Mouse (Mus musculus) mouse embryonic stem cell (cell line): ENCODE results near the gene Ogdhl.
"Not testable (repeated sequence)": the region's sequence is repeated elsewhere in the genome, so short reads cannot be mapped to it uniquely, and the experiment has no call there.

ENCODE experiments used
- in situ Hi-C, 2 experiments: fragments of 300-500 bp; cut with MboI; formaldehyde crosslinking; loops; 1 replicate in 1 of 2; 3 replicates in 1 of 2; pipeline ENCODE4 v1.14.3; 2019 to 2020; ENCODE audit warnings: low sequenced_read_pairs in 2 of 2, low pct_unique_long_range_greater_than_20kb in 1 of 2, mixed read lengths in 1 of 2; ENCODE audit not compliant: unreplicated experiment in 1 of 2

Ogdhl gene

GRCm38 (mm10) chr14:32321732-32322685 is at the start of gene Ogdhl:
TSS of gene Ogdhl (plus strand) at chr14:32322019.
- in situ Hi-C loops, result loop anchor here in 1 of 2 experiments (25.0 kb wide), 1 partner anchor 140 kb away; the partner anchor contains the start of genes Chat and Slc18a3

- in situ Hi-C loops, result loop anchor here in 1 of 2 experiments (25.0 kb wide), 1 partner anchor 161 kb away; the partner anchor contains the start of genes Chat and Slc18a3
Measured at GRCm38 (mm10) chr14:32301622-32302021, 20.2 kb upstream of the Ogdhl start.

- in situ Hi-C loops, result loop anchor here in 1 of 2 experiments (25.0 kb wide), 1 partner anchor 160 kb away; the partner anchor contains the start of genes Chat and Slc18a3
Measured at GRCm38 (mm10) chr14:32302423-32302822, 19.4 kb upstream of the Ogdhl start.

- in situ Hi-C loops, result loop anchor here in 1 of 2 experiments (25.0 kb wide), 1 partner anchor 157 kb away; the partner anchor contains the start of genes Chat and Slc18a3
Measured at GRCm38 (mm10) chr14:32304921-32305320, 16.9 kb upstream of the Ogdhl start.

- in situ Hi-C loops, result loop anchor here in 1 of 2 experiments (25.0 kb wide), 1 partner anchor 152 kb away; the partner anchor contains the start of genes Chat and Slc18a3
Measured at GRCm38 (mm10) chr14:32309876-32310275, 11.9 kb upstream of the Ogdhl start.

- in situ Hi-C loops, result loop anchor here in 1 of 2 experiments (25.0 kb wide), 1 partner anchor 151 kb away; the partner anchor contains the start of genes Chat and Slc18a3
Measured at GRCm38 (mm10) chr14:32311381-32312035, 10.3 kb upstream of the Ogdhl start.

- in situ Hi-C loops, result loop anchor here in 1 of 2 experiments (25.0 kb wide), 1 partner anchor 144 kb away; the partner anchor contains the start of genes Chat and Slc18a3
Measured at GRCm38 (mm10) chr14:32317822-32318221, 4.0 kb upstream of the Ogdhl start.

- in situ Hi-C loops, result loop anchor here in 1 of 2 experiments (25.0 kb wide), 1 partner anchor 139 kb away; the partner anchor contains the start of genes Chat and Slc18a3
Measured at GRCm38 (mm10) chr14:32323221-32323620, 1.4 kb downstream of the Ogdhl start.

- in situ Hi-C loops, result no loop called here
Measured at GRCm38 (mm10) chr14:32327366-32327765, 5.5 kb downstream of the Ogdhl start.

- in situ Hi-C loops, result no loop called here
Measured at GRCm38 (mm10) chr14:32332515-32333445, 11.0 kb downstream of the Ogdhl start.

GRCm38 (mm10) chr14:32336021-32336420 is 14.2 kb downstream of the Ogdhl start:
- in situ Hi-C loops, result no loop called here

GRCm38 (mm10) chr14:32336547-32336946 is 14.7 kb downstream of the Ogdhl start:
- in situ Hi-C loops, result no loop called here

- in situ Hi-C loops, result no loop called here
Measured at GRCm38 (mm10) chr14:32341823-32342222, 20.0 kb downstream of the Ogdhl start.

- in situ Hi-C loops, result no loop called here
Measured at GRCm38 (mm10) chr14:32344176-32344575, 22.4 kb downstream of the Ogdhl start.

- in situ Hi-C loops, result no loop called here
Measured at GRCm38 (mm10) chr14:32344694-32345093, 22.9 kb downstream of the Ogdhl start.

GRCm38 (mm10) chr14:32347307-32347706 is 25.5 kb downstream of the Ogdhl start:
- in situ Hi-C loops, result no loop called here

GRCm38 (mm10) chr14:32351181-32351920 is 29.5 kb downstream of the Ogdhl start:
- in situ Hi-C loops, result not testable (repeated sequence)
